Mouse (Mus musculus): ENCODE measurements around the gene Dixdc1. TPM values are rescaled to one million over a fixed set of nuclear protein-coding genes. Genes with fewer than 3 reads are reported as not detected.

Dixdc1 gene
- 33.8 and 36.8 TPM in 2 replicates for polyA plus RNA-seq (2016; fragmentation: Nextera tagmentation; extraction: Ambion mirVana)

DNA sequence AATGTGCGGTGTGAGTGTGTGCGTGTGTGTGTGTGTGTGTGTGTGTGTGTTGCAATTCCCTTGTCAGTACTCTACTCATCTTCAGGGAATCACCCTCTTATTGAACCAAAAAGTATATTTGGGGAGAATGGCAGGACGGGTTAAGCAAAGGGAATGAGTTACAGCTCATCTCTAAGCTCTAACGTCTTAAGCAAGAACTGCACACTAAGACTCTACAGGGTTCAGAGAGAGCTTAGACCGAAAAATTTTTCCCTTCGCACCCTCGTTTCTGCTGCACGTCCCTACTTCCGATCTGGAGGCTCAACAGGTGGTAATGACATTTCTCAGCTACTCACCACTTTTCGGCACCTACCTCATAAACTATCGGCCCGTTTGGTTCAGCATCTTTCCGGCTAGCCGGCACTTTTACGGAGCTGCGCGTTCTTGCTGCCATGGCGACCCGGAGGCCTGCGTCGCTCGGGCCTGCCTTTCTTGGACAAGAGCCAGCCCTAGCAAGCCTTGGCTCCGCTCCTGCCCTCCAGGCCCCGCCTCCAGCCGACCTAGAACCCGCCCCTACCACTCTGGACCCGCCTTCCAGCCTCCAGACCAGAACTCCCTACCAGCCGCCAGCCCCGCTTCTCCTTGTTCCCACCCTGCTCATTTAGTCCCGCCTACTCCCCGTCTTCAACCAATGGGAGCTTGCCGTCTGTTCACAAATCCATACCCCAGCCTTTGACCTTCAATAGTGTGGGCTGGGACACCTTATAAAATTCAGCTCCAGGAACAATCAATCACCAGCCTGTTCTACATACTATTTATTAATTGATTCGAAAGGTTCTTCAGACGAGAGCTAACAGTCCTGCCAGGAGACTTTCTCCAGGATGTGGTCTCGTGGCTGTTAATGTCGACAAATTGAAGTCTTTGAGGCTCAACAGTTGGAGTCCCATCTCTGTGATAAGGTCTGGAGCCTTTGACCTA lies at the start of gene Dixdc1:
Gene Dixdc1, minus strand, starts transcription at position 604 of the 957 bp plus-strand sequence.
- peaks cover 16% of the 10 kb centered on the region for H3K4me1 ChIP-seq
- no peaks in the 10 kb centered on the region for H3K9me3 ChIP-seq (replicated peaks)
- H3K4me3 ChIP-seq: peak within 1 kb of the TSS; percentile 52
- peak; percentile 91 for DNase-seq (ENCODE audit: low spot score)
- H3K36me3 ChIP-seq: no peaks in the 10 kb centered on the region
- 14% methylated on average over 36 of the region's 36 CpGs for WGBS
- no peaks in the 10 kb centered on the region for H3K27me3 ChIP-seq (ENCODE audit: low read depth, poor library complexity, severe bottlenecking)
- H3K27ac ChIP-seq: 0 out of 2 replicates have a peak within 1 kb of the TSS, but pooled peaks have one; percentile 11

DNA sequence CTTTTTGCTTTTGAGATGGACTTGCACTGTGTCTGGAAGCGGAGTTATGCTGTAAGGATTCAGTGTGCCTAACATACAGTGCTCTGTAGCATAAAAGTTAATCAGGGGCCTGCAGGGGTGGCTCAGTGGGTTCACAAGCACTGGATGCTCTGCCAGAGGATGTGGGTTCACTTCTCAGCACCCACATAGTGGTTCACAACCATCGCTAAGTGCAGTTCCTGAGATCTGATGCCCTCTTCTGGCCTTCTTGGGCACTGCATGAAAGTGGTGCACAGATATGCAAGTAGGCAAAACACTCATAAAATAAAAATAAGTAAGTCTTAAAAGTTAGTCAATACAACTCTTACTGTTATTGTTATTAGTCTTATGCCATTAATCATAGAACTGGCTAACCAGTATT lies 42.8 kb upstream of the Dixdc1 start:
- 77% methylated on average over 2 of the region's 2 CpGs for WGBS
- Histone ChIP-seq H3K4me1 (no peaks in the 10 kb centered on the region), H3K4me3 (no peak overlapping the region), H3K27ac (no peak overlapping the region), H3K36me3 (peaks cover 97% of the 10 kb centered on the region), H3K9me3 (replicated peaks) (no peaks in the 10 kb centered on the region), H3K27me3 (ENCODE audit: low read depth, poor library complexity, severe bottlenecking) (no peaks in the 10 kb centered on the region)
- peak; percentile 49 for DNase-seq (ENCODE audit: low spot score)

DNA sequence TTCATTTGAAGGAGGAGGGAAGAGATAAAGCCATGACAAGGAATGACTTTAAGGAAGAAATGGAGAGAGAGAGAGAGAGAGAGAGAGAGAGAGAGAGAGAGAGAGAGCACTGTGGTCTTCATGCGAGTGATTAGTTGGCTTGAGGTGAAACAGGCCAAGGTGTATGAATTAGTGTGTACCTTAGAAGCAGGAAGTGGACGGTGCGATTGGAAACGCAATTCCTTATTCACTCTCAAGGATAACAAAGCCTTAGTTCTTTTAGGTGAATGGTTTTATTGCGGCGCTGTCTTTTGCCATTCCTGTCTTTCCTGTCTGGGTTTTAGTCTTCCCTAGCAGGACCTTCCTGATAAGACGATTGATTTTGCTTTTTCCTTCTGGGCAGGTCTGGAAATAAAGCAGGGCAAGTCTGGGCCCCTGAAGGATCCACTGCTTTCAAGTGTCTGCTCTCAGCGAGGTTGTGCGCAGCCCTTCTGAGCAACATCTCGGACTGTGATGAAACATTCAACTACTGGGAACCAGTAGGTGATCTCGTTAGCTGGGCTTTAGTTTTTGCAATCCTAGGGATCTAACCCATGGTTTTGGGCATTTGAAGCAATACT lies 36.9 kb upstream of the Dixdc1 start:
- peaks cover 53% of the 10 kb centered on the region for H3K36me3 ChIP-seq
- 65% methylated on average over 11 of the region's 11 CpGs for WGBS
- H3K27ac ChIP-seq: peak overlapping the region; percentile 96; the same call in 1 of the 2 replicates
- DNase-seq (ENCODE audit: low spot score): no peak
- no peaks in the 10 kb centered on the region for H3K9me3 ChIP-seq (replicated peaks)
- peaks cover 21% of the 10 kb centered on the region for H3K4me1 ChIP-seq
- H3K4me3 ChIP-seq: peak overlapping the region; percentile 90
- H3K27me3 ChIP-seq (ENCODE audit: low read depth, poor library complexity, severe bottlenecking): no peaks in the 10 kb centered on the region

DNA sequence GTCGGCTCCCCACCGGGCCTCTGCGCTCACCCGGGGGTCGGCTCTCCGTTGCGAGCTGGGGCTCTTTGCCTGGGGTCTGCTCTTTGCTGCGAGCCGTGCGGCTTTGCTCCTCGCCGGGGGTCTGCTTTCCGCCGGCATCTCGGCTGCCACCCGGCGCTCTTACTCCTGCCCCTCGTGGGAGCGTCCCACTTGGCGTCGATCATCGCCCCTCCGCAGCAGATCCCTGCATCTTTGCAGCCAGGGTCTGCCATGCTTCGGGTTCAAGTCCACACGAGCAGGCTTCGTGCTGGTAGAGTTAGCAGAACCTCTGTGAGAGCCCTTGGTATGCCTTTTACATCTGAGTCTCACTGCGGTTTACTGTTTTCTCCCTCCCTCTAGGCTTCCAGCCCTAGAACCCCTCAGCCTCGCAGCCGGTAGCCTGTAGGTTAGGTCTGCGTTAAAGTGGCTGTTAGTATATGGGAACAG lies 36.4 kb upstream of the Dixdc1 start:
- Histone ChIP-seq H3K4me3 (peak overlapping the region; percentile 90), H3K36me3 (peaks cover 51% of the 10 kb centered on the region), H3K4me1 (peaks cover 21% of the 10 kb centered on the region), H3K27me3 (ENCODE audit: low read depth, poor library complexity, severe bottlenecking) (no peaks in the 10 kb centered on the region), H3K9me3 (replicated peaks) (no peaks in the 10 kb centered on the region), H3K27ac (peak overlapping the region; percentile 96)
- under 1% methylated on average over 30 of the region's 30 CpGs for WGBS
- no peak for DNase-seq (ENCODE audit: low spot score)

DNA sequence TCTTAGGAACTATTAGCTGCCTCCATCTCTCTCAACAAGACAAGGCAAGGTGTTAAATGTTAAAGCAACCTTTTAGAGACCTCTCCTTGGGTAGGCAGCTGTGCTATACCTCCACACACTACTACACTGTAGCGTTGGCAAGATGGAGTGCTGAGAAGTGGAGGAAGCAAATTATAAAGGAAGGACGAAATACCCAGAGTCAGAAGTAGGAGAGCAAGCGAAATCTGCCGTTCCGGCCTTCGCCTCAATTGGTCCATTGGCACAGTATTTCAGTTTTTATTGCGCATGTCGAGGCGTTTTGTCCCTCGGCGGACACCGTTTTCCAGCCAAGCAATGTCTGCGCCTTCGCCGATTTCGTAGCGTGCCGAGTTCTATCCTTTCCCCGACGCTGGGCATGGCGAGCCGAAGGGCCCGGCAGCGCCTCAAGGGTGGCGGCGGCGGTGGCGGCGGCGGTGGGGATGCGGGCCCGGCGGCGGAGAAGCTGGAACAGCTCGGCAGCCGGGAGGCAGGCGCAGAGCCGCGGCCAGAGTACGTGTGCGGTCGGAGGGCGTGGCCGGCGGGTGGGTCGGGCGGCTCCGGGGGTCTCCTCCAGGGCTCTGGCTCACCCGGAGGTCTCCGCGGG lies 35.8 kb upstream of the Dixdc1 start, which contains the start of the genes Alg9 and 1110032A03Rik:
Gene Alg9, plus strand, starts transcription at position 29 of the 622 bp plus-strand sequence.
Gene 1110032A03Rik, minus strand, starts transcription at position 530 of the 622 bp plus-strand sequence.
- H3K4me3 ChIP-seq: peak within 1 kb of the TSS; percentile 90
- peak within 1 kb of the TSS; percentile 96 for H3K27ac ChIP-seq
- peaks cover 21% of the 10 kb centered on the region for H3K4me1 ChIP-seq
- DNase-seq (ENCODE audit: low spot score): peak; percentile 94
- peaks cover 47% of the 10 kb centered on the region for H3K36me3 ChIP-seq
- H3K9me3 ChIP-seq (replicated peaks): no peaks in the 10 kb centered on the region
- H3K27me3 ChIP-seq (ENCODE audit: low read depth, poor library complexity, severe bottlenecking): no peaks in the 10 kb centered on the region
- under 1% methylated on average over 49 of the region's 51 CpGs for WGBS

DNA sequence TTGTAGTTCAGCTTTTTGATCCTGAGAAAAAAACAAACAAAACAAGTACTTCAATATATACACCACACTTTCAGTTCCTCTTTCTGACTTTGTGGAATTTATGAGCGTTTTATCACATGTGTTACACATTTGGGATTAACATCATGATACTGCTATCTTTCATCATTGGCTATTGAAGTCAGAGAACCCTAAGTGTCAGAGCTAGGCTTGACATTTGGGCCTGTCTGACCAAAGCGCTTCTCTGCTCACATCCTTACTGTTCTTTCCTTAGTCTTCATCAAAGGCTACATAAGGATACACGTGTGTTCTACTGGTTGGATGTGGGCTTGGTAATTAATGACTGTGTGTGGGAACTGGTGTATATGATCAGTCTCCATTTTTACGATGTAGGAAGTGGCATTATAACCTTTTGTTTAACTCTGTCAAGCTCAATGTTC lies 34.7 kb upstream of the Dixdc1 start:
- 76% methylated on average over 4 of the region's 4 CpGs for WGBS
- no peak overlapping the region for H3K27ac ChIP-seq
- H3K27me3 ChIP-seq (ENCODE audit: low read depth, poor library complexity, severe bottlenecking): no peaks in the 10 kb centered on the region
- H3K4me3 ChIP-seq: no peak overlapping the region
- no peak for DNase-seq (ENCODE audit: low spot score)
- no peaks in the 10 kb centered on the region for H3K9me3 ChIP-seq (replicated peaks)
- H3K4me1 ChIP-seq: peaks cover 24% of the 10 kb centered on the region
- H3K36me3 ChIP-seq: peaks cover 36% of the 10 kb centered on the region

DNA sequence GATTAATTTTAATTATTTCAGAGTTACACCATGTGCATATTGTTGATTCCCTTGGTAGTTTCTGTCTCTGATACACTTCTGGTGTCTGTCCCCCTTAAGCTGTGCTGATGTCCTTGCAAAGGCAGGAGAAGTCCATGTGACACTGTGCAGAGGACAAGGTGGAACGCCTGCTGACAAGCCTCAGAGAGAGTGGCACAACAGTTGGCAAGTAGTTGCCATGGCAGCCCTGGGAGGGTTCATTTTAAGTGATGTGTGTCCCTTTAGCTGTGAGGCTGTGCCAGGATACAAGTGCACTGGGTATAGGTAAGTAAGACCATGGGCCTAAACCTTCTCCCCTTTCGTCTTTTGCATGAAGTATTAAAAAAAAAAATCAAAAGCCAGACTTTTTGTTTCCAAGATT lies 30.7 kb upstream of the Dixdc1 start:
- no peaks in the 10 kb centered on the region for H3K27me3 ChIP-seq (ENCODE audit: low read depth, poor library complexity, severe bottlenecking)
- DNase-seq (ENCODE audit: low spot score): no peak
- WGBS: 97% methylated on average over 2 of the region's 2 CpGs

DNA sequence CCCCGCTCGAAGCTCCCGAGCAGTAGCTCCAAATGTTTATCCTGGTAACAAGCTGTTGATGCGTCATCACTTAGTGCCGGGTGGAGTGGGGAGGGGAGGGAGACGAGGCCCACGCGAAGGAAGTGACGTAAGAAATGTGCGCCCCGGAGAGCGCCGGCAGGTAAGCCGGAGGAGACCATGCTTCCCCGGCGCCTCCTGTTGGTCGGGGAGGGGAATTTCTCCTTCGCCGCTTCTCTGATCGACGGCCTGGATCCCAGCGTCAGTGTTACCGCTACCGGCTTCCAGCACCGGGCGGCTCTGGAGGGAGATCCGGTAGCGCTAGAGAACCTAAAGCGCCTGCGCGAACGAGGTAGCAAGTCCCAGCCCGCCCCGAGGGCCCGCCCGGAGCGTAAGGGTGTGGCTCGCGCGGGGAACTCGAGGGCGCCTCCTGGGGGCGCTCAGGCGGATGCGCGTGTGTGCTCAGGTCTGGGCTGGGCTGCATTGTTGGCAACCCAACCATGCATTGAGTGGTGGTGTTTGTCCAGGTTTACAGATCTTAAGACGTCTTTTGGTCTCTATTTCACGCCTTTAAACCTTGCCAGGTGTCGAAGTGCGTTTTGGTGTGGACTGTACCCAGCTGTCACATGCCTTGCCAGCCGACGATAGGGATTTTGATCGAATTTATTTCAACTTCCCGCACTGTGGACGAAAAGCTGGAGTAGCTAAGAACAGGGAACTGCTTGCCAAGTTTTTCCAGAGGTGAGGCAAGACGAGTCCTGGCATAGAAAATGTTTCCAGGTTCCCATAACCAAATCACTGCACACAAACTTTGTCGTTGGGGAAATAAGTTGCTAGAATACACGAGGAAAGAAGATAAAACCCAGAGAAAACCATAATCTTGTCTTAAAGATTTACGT lies 29.0 kb upstream of the Dixdc1 start, which contains the start of gene Fdxacb1:
Gene Fdxacb1, plus strand, starts transcription at position 130 of the 896 bp plus-strand sequence.
- Histone ChIP-seq H3K27me3 (ENCODE audit: low read depth, poor library complexity, severe bottlenecking) (no peaks in the 10 kb centered on the region), H3K4me1 (peaks cover 16% of the 10 kb centered on the region), H3K9me3 (replicated peaks) (no peaks in the 10 kb centered on the region), H3K4me3 (peak within 1 kb of the TSS; percentile 61), H3K27ac (peak within 1 kb of the TSS; percentile 94), H3K36me3 (peaks cover 16% of the 10 kb centered on the region)
- 5% methylated on average over 59 of the region's 59 CpGs for WGBS
- DNase-seq (ENCODE audit: low spot score): peak; percentile 98

More for the DNA sequence above, 30.7 kb upstream of the Dixdc1 start:
- Histone ChIP-seq H3K36me3 (peaks cover 16% of the 10 kb centered on the region), H3K4me3 (no peak overlapping the region), H3K27ac (no peak overlapping the region), H3K4me1 (peaks cover 27% of the 10 kb centered on the region), H3K9me3 (replicated peaks) (no peaks in the 10 kb centered on the region)

DNA sequence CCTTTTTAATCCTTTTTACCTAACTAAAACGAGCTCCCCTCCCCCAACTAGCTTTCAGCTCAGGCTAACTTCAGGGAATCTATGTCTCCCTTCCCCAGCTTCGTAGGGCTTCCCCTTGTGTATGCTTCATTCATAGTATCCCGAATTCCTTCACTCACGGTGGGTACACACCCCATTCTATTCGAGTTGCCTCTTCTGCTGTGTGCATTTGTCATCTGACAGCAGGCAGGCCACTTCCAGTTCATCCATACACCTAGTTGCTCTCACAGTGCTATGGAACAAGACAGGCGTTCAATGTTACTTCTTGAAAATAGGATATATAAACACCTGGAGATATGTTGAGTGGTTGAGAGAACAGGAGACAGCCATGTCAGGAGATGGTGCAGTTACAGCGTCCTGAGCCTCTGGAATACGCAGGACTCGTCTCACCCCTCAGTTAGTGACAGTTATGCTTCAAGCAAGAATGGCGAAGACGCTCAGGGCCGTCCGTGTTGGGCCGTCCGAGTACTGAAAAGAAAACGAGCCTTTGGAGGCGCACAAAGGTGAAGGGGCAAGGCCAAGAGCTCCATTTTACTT lies 28.3 kb upstream of the Dixdc1 start:
- Histone ChIP-seq H3K4me3 (peak overlapping the region; percentile 61), H3K4me1 (peaks cover 16% of the 10 kb centered on the region), H3K27ac (peak overlapping the region; percentile 94), H3K36me3 (peaks cover 14% of the 10 kb centered on the region), H3K9me3 (replicated peaks) (no peaks in the 10 kb centered on the region), H3K27me3 (ENCODE audit: low read depth, poor library complexity, severe bottlenecking) (no peaks in the 10 kb centered on the region)
- no peak for DNase-seq (ENCODE audit: low spot score)
- WGBS: 7% methylated on average over 17 of the region's 17 CpGs

DNA sequence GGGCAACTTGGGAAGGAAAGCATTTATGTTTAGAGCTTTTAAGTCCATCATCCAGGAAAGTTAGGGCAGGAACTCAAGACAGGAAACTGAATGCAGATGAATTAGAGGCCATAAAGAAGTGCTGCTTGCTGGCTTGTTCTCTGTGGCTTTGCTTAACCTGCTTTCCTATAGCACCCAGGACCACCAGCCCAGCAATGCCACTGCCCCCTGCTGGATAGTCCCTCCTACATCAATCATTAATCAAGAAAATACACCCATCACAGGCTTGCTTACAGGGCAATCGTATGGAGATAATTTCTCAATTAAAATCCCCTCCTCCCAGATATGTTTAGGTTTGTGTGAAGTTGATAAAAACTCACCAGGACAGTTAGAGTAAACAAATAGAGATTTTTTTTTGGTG lies 24.0 kb upstream of the Dixdc1 start:
- peaks cover 6% of the 10 kb centered on the region for H3K4me1 ChIP-seq
- no peaks in the 10 kb centered on the region for H3K36me3 ChIP-seq
- no peak for DNase-seq (ENCODE audit: low spot score)
- no peaks in the 10 kb centered on the region for H3K9me3 ChIP-seq (replicated peaks)
- H3K27me3 ChIP-seq (ENCODE audit: low read depth, poor library complexity, severe bottlenecking): no peaks in the 10 kb centered on the region
- WGBS: 76% methylated on average over 1 of the region's 1 CpGs
- no peak overlapping the region for H3K27ac ChIP-seq
- H3K4me3 ChIP-seq: no peak overlapping the region

DNA sequence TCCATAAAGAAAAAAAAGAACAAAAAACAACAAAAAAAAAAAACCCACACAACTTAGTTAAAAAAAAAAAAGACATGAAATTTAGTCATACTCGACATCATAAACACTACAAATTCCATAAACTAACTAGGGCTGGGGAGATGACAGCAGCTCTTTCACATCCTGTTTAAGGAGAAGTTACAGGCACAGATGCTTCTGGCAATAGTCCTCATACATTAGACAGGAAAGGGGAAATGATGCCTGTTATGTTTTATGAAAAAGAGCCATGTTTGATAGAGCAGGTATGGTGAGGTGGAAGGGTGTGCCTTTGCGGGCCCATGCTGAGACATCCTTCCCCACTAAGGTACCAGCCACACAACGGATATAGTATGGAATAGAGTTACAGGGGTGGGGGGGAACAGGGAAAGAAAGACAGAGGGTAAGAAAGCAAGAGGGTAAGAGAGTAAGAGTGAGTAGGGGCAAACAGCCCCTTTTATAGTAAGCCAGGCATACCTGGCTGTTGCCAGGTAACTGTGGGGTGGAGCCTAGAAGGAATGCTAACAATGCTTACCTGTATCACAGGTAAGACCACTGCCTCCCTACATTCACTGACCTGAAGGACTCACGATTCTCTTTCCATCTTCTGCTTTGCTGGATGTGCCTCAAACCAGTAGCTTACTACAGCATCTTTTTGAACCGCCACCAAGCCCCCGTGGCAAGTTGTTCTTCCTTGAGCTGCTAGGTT lies 22.4 kb upstream of the Dixdc1 start:
- H3K9me3 ChIP-seq (replicated peaks): no peaks in the 10 kb centered on the region
- no peak overlapping the region for H3K4me3 ChIP-seq
- no peaks in the 10 kb centered on the region for H3K36me3 ChIP-seq
- H3K27me3 ChIP-seq (ENCODE audit: low read depth, poor library complexity, severe bottlenecking): no peaks in the 10 kb centered on the region
- no peak for DNase-seq (ENCODE audit: low spot score)
- 65% methylated on average over 6 of the region's 6 CpGs for WGBS
- no peak overlapping the region for H3K27ac ChIP-seq
- no peaks in the 10 kb centered on the region for H3K4me1 ChIP-seq

Data from limb, embryonic 10.5 days (tissue).